Mouse (Mus musculus) forebrain, embryonic 10.5 days (tissue): ENCODE data around the gene Vps8. TPM values are rescaled to one million over a fixed set of nuclear protein-coding genes. Genes with fewer than 3 reads are reported as not detected.
"Not testable (repeated sequence)": the region's sequence is repeated elsewhere in the genome, so short reads cannot be mapped to it uniquely, and the experiment has no call there.

Experiments
- DNase-seq: peaks from one replicate; pipeline ENCODE4 v3.0.0-alpha.2; 2017; ENCODE audit warnings: low spot score; ENCODE audit errors: extremely low spot score
- H3K27ac ChIP-seq: fragments of 300-500 bp; sonication (generic); 2 replicates; pipeline ENCODE4 v1.5.1; 2016; ENCODE audit warnings: mild to moderate bottlenecking
- H3K27me3 ChIP-seq: fragments of 300-500 bp; sonication (generic); 2 replicates; pipeline ENCODE4 v1.6.1; 2016; ENCODE audit warnings: mild to moderate bottlenecking; ENCODE audit not compliant: poor library complexity, severe bottlenecking
- H3K36me3 ChIP-seq: fragments of 300-500 bp; sonication (generic); replicated peaks from 2 replicates; pipeline ENCODE4 v1.6.1; 2016; ENCODE audit warnings: mild to moderate bottlenecking, moderate library complexity
- H3K4me1 ChIP-seq: fragments of 300-500 bp; sonication (generic); 2 replicates; pipeline ENCODE4 v1.6.1; 2016
- H3K4me3 ChIP-seq: fragments of 300-500 bp; sonication (generic); 2 replicates; pipeline ENCODE4 v1.5.1; 2016; ENCODE audit warnings: mild to moderate bottlenecking, moderate library complexity
- H3K9me3 ChIP-seq: fragments of 300-500 bp; sonication (generic); 2 replicates; pipeline ENCODE4 v1.6.1; 2016; ENCODE audit warnings: mild to moderate bottlenecking, moderate library complexity
- WGBS: fragments of 180-500 bp; shearing (Covaris S2); methylation state at CpG from one replicate; pipeline ENCODE4 v1.1.7; 2016; 5-methylcytosine and 5-hydroxymethylcytosine counted together
- polyA plus RNA-seq: library from polyadenylated mRNA; unstranded; fragments of >200 nt; fragmentation: Nextera tagmentation; extraction: Ambion mirVana; gene quantifications from 2 replicates; pipeline ENCODE4 v1.2.1, GENCODE M21; 2016

Gene Vps8
- polyA plus RNA-seq, 1 experiment from 2014 or later, result 21.0 TPM

- not testable (repeated sequence) for H3K9me3 ChIP-seq, H3K27ac ChIP-seq, H3K4me1 ChIP-seq, H3K27me3 ChIP-seq, DNase-seq, H3K4me3 ChIP-seq
- H3K36me3 ChIP-seq, result peaks cover 26% of the 10 kb centered on the region
These were observed 250.1 kb downstream of the Vps8 start for GRCm38 (mm10) chr16:21673046-21673445.

- H3K4me3 ChIP-seq, DNase-seq, H3K27me3 ChIP-seq, H3K4me1 ChIP-seq, H3K27ac ChIP-seq, H3K9me3 ChIP-seq: not testable (repeated sequence)
- H3K36me3 ChIP-seq, result peaks cover 22% of the 10 kb centered on the region
- 93% methylated on average over 1 of the region's 1 CpGs for WGBS
These were observed 250.7 kb downstream of the Vps8 start for GRCm38 (mm10) chr16:21673651-21674050.

- DNase-seq, result no peak
- Histone ChIP-seq H3K27ac (no peak overlapping the region), H3K27me3 (no peaks in the 10 kb centered on the region), H3K36me3 (peaks cover 19% of the 10 kb centered on the region), H3K9me3 (no peaks in the 10 kb centered on the region), H3K4me3 (no peak overlapping the region), H3K4me1 (no peaks in the 10 kb centered on the region)
- 91% methylated on average over 7 of the region's 7 CpGs for WGBS
These were observed 253.9 kb downstream of the Vps8 start for GRCm38 (mm10) chr16:21676791-21677190.

- Histone ChIP-seq H3K4me1 (peaks cover 12% of the 10 kb centered on the region), H3K9me3 (peaks cover 23% of the 10 kb centered on the region; the same call in 1 of the 2 replicates), H3K4me3 (no peak overlapping the region), H3K36me3 (peaks cover 54% of the 10 kb centered on the region), H3K27ac (no peak overlapping the region), H3K27me3 (peaks cover 4% of the 10 kb centered on the region; the same call in 1 of the 2 replicates)
- WGBS, result 95% methylated on average over 5 of the region's 5 CpGs
- no peak for DNase-seq
These were observed 264.5 kb downstream of the Vps8 start for GRCm38 (mm10) chr16:21687406-21687805.

- Histone ChIP-seq H3K36me3 (peaks cover 38% of the 10 kb centered on the region), H3K27me3 (peaks cover 13% of the 10 kb centered on the region), H3K27ac (no peak overlapping the region), H3K4me3 (no peak overlapping the region), H3K9me3 (peaks cover 14% of the 10 kb centered on the region; the same call in 1 of the 2 replicates), H3K4me1 (peaks cover 26% of the 10 kb centered on the region)
- no peak for DNase-seq
- WGBS, result 94% methylated on average over 5 of the region's 5 CpGs
These were observed 266.2 kb downstream of the Vps8 start for GRCm38 (mm10) chr16:21689141-21689540.

- DNase-seq, result no peak
- Histone ChIP-seq H3K9me3 (peaks cover 11% of the 10 kb centered on the region; the same call in 1 of the 2 replicates), H3K36me3 (peaks cover 38% of the 10 kb centered on the region), H3K4me1 (peaks cover 38% of the 10 kb centered on the region), H3K4me3 (no peak overlapping the region), H3K27me3 (peaks cover 13% of the 10 kb centered on the region), H3K27ac (no peak overlapping the region)
- 38% methylated on average over 5 of the region's 5 CpGs for WGBS
These were observed 267.4 kb downstream of the Vps8 start for GRCm38 (mm10) chr16:21690216-21690755.

- DNase-seq, result peak; percentile 61
- H3K4me1 ChIP-seq, result peaks cover 44% of the 10 kb centered on the region
- peaks cover 3% of the 10 kb centered on the region; the same call in 1 of the 2 replicates for H3K9me3 ChIP-seq
- H3K27ac ChIP-seq, result peak overlapping the region; percentile 95
- peaks cover 23% of the 10 kb centered on the region for H3K27me3 ChIP-seq
- 0% methylated on average over 45 of the region's 45 CpGs for WGBS
- peak overlapping the region; percentile 88 for H3K4me3 ChIP-seq
- H3K36me3 ChIP-seq, result peaks cover 7% of the 10 kb centered on the region
These were observed 271.1 kb downstream of the Vps8 start for GRCm38 (mm10) chr16:21693981-21694462.

Other genes with a start within 250 kb of the Vps8 start
- gene Ephb3, start 218.4 kb upstream of the Vps8 start, polyA plus RNA-seq, result 19.7 and 19.8 TPM in 2 replicates